Mouse (Mus musculus): ENCODE data around the gene Ankrd55. TPM values are rescaled to one million over a fixed set of nuclear protein-coding genes. Genes with fewer than 3 reads are reported as not detected.

Gene Ankrd55
- 0.92 and 1.2 TPM in 2 replicates for polyA plus RNA-seq (2014; fragmentation: Nextera tagmentation; extraction: Ambion mirVana)

DNA sequence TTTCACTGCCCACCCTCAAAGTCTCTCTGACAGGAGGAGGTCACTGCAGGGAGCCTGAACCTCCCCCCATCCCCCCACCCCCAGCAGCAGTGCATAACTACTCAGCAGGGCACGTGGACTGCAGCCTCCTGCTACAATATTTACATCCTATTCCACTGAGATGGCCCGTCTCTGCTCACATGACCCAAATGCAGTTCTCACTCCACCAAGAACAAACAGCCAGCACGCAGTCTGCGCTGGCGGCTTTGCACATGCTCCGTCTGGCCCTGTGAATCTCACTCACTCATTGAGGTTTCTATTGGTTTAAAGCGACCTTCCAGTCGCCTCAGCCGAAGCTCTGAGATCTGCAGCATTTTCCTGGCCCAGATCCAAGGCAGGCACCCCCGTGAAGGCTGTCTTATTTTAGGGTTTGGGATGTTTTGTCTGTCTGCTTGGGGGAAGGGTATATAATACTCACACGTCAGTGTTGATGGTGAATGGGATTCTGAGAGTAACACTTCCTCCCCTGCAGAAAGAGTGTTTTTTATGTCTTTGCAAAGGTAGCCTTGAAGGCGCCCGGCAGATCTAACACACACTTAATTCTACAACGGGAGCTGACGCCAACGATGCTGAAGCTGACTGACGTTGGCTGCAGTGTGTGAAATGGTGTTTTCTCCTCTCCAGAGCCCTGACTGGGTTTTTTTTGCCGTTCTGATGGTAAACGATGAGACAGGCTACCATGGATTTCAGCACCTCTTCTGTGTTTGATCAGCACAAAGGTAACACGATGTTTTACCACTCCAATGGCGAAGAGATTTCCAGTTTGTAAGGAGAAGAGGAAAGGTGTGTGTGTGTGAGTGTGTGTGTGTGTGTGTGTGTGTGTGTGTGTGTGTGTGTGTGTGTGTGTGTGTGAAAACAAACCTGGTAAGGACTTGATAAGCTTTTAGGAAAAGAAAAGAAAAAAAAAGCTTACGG, at the start of gene Ankrd55:
Gene Ankrd55 (plus strand): TSS at position 227 of the 954 bp plus-strand sequence.
- no peaks in the 10 kb centered on the region for H3K27me3 ChIP-seq (replicated peaks; ENCODE audit: control insufficient read depth, insufficient read depth, low read length)
- peaks cover 21% of the 10 kb centered on the region for H3K4me1 ChIP-seq (ENCODE audit: control insufficient read depth, insufficient read depth, low read length)
- ATAC-seq (ENCODE audit: low read depth), result peak; percentile 92
- H3K4me2 ChIP-seq (ENCODE audit: low read depth, low read length), result peak within 1 kb of the TSS; percentile 55
- H3K9ac ChIP-seq (ENCODE audit: low read depth, low read length), result peak within 1 kb of the TSS; percentile 51
- peak within 1 kb of the TSS; percentile 24 for H3K4me3 ChIP-seq (ENCODE audit: low read depth, low read length)
- no peaks in the 10 kb centered on the region for H3K36me3 ChIP-seq (ENCODE audit: control insufficient read depth, insufficient read depth, low read length)
- WGBS, result 18% methylated on average over 22 of the region's 22 CpGs
- DNase-seq (ENCODE audit: low spot score), result peak; percentile 87
- H3K27ac ChIP-seq (replicated peaks; ENCODE audit: low read depth, low read length), result peak within 1 kb of the TSS; percentile 68
- peaks cover 7% of the 10 kb centered on the region; the same call in 1 of the 2 replicates for H3K9me3 ChIP-seq (ENCODE audit: control insufficient read depth, low read length)

- DNase-seq (ENCODE audit: low spot score) (no peak), ATAC-seq (ENCODE audit: low read depth) (no peak)
- no peak overlapping the region for H3K27ac ChIP-seq (replicated peaks; ENCODE audit: low read depth, low read length)
- 0 out of 2 replicates have a peak, but pooled peaks cover 5% of the 10 kb centered on the region for H3K9me3 ChIP-seq (ENCODE audit: control insufficient read depth, low read length)
- 0 out of 2 replicates have a peak, but pooled peaks cover 4% of the 10 kb centered on the region for H3K4me1 ChIP-seq (ENCODE audit: control insufficient read depth, insufficient read depth, low read length)
- no peak overlapping the region for H3K9ac ChIP-seq (ENCODE audit: low read depth, low read length)
- WGBS, result 90% methylated on average over 2 of the region's 2 CpGs
- H3K4me3 ChIP-seq (ENCODE audit: low read depth, low read length), result no peak overlapping the region
- H3K27me3 ChIP-seq (replicated peaks; ENCODE audit: control insufficient read depth, insufficient read depth, low read length), result no peaks in the 10 kb centered on the region
- no peak overlapping the region for H3K4me2 ChIP-seq (ENCODE audit: low read depth, low read length)
- no peaks in the 10 kb centered on the region for H3K36me3 ChIP-seq (ENCODE audit: control insufficient read depth, insufficient read depth, low read length)
Observed at GRCm38 (mm10) chr13:112239239-112239638, 49.0 kb upstream of the Ankrd55 start.

DNA sequence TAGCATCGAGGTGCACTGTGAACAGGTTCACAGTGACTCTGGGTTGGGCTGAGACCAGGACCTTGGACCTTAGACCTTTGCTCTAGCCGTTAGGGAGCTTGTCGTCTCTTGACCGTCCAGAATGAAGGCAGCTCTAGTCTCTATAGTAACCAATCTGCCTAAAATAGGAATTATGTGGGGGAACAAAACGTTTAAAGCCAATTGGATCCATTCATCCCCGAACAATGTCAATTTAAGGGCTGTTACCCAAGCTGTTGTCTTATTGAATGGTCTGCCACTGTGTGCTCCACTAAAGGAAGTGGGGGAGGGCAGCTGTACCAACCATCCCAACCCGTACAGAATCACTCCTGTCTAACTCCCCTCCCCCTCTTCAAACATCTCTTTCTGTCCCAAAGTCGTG, 46.8 kb upstream of the Ankrd55 start:
- WGBS, result 49% methylated on average over 8 of the region's 8 CpGs
- Histone ChIP-seq H3K27ac (replicated peaks; ENCODE audit: low read depth, low read length) (no peak overlapping the region), H3K9me3 (ENCODE audit: control insufficient read depth, low read length) (peaks cover 7% of the 10 kb centered on the region; the same call in 1 of the 2 replicates)

GRCm38 (mm10) chr13:112245131-112245530, 43.1 kb upstream of the Ankrd55 start:
- no peak overlapping the region for H3K4me2 ChIP-seq (ENCODE audit: low read depth, low read length)
- H3K4me3 ChIP-seq (ENCODE audit: low read depth, low read length), result no peak overlapping the region
- H3K4me1 ChIP-seq (ENCODE audit: control insufficient read depth, insufficient read depth, low read length), result peaks cover 8% of the 10 kb centered on the region; the same call in 1 of the 2 replicates
- no peak overlapping the region for H3K9ac ChIP-seq (ENCODE audit: low read depth, low read length)
- H3K27me3 ChIP-seq (replicated peaks; ENCODE audit: control insufficient read depth, insufficient read depth, low read length), result no peaks in the 10 kb centered on the region
- ATAC-seq (ENCODE audit: low read depth) (no peak), DNase-seq (ENCODE audit: low spot score) (peak; percentile 40)
- peak overlapping the region; percentile 44; the same call in 1 of the 2 replicates for H3K27ac ChIP-seq (replicated peaks; ENCODE audit: low read depth, low read length)
- WGBS, result 37% methylated on average over 5 of the region's 5 CpGs
- no peaks in the 10 kb centered on the region for H3K36me3 ChIP-seq (ENCODE audit: control insufficient read depth, insufficient read depth, low read length)
- H3K9me3 ChIP-seq (ENCODE audit: control insufficient read depth, low read length), result peaks cover 28% of the 10 kb centered on the region

More for the DNA sequence above, 46.8 kb upstream of the Ankrd55 start:
- DNase-seq (ENCODE audit: low spot score) (no peak), ATAC-seq (ENCODE audit: low read depth) (no peak)
- H3K9ac ChIP-seq (ENCODE audit: low read depth, low read length), result no peak overlapping the region
- H3K27me3 ChIP-seq (replicated peaks; ENCODE audit: control insufficient read depth, insufficient read depth, low read length), result no peaks in the 10 kb centered on the region
- H3K4me1 ChIP-seq (ENCODE audit: control insufficient read depth, insufficient read depth, low read length), result peaks cover 8% of the 10 kb centered on the region; the same call in 1 of the 2 replicates
- H3K36me3 ChIP-seq (ENCODE audit: control insufficient read depth, insufficient read depth, low read length), result no peaks in the 10 kb centered on the region
- no peak overlapping the region for H3K4me3 ChIP-seq (ENCODE audit: low read depth, low read length)
- H3K4me2 ChIP-seq (ENCODE audit: low read depth, low read length), result no peak overlapping the region

DNA sequence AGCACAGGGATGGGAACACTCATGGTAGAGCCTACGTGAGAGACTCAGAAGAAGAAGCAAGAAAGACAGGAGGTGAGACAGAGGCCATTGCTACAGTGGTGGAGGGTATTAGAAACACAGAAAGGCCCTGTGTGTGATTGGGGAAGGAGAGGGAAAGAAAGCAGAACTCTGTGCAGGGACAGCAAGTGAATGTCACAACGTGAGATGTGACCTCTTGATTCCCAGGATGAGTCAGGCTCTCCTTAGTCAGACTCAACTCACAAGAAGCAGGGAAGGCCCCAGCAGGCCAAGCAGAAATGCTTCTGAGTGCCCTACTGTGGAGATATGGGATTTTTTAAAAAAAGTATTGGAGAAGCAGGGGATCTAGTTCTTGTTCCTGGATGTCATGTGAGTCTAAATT, 36.8 kb upstream of the Ankrd55 start:
- Histone ChIP-seq H3K4me2 (ENCODE audit: low read depth, low read length) (no peak overlapping the region), H3K9me3 (ENCODE audit: control insufficient read depth, low read length) (peaks cover 21% of the 10 kb centered on the region), H3K27ac (replicated peaks; ENCODE audit: low read depth, low read length) (no peak overlapping the region), H3K27me3 (replicated peaks; ENCODE audit: control insufficient read depth, insufficient read depth, low read length) (no peaks in the 10 kb centered on the region), H3K4me1 (ENCODE audit: control insufficient read depth, insufficient read depth, low read length) (peaks cover 8% of the 10 kb centered on the region; the same call in 1 of the 2 replicates), H3K4me3 (ENCODE audit: low read depth, low read length) (no peak overlapping the region), H3K9ac (ENCODE audit: low read depth, low read length) (no peak overlapping the region), H3K36me3 (ENCODE audit: control insufficient read depth, insufficient read depth, low read length) (no peaks in the 10 kb centered on the region)
- no peak for ATAC-seq (ENCODE audit: low read depth)
- WGBS, result 87% methylated on average over 2 of the region's 2 CpGs
- no peak for DNase-seq (ENCODE audit: low spot score)

GRCm38 (mm10) chr13:112252012-112252411, 36.2 kb upstream of the Ankrd55 start:
- peaks cover 15% of the 10 kb centered on the region for H3K9me3 ChIP-seq (ENCODE audit: control insufficient read depth, low read length)
- no peak overlapping the region for H3K27ac ChIP-seq (replicated peaks; ENCODE audit: low read depth, low read length)
- ATAC-seq (ENCODE audit: low read depth) (no peak), DNase-seq (ENCODE audit: low spot score) (peak; percentile 31)
- H3K4me1 ChIP-seq (ENCODE audit: control insufficient read depth, insufficient read depth, low read length), result peaks cover 8% of the 10 kb centered on the region; the same call in 1 of the 2 replicates
- no peak overlapping the region for H3K4me2 ChIP-seq (ENCODE audit: low read depth, low read length)
- WGBS, result 77% methylated on average over 3 of the region's 3 CpGs
- H3K4me3 ChIP-seq (ENCODE audit: low read depth, low read length), result no peak overlapping the region
- no peak overlapping the region for H3K9ac ChIP-seq (ENCODE audit: low read depth, low read length)
- no peaks in the 10 kb centered on the region for H3K36me3 ChIP-seq (ENCODE audit: control insufficient read depth, insufficient read depth, low read length)
- no peaks in the 10 kb centered on the region for H3K27me3 ChIP-seq (replicated peaks; ENCODE audit: control insufficient read depth, insufficient read depth, low read length)

GRCm38 (mm10) chr13:112252991-112253620, 35.1 kb upstream of the Ankrd55 start:
- Histone ChIP-seq H3K27ac (replicated peaks; ENCODE audit: low read depth, low read length) (no peak overlapping the region), H3K4me2 (ENCODE audit: low read depth, low read length) (no peak overlapping the region), H3K9me3 (ENCODE audit: control insufficient read depth, low read length) (peaks cover 15% of the 10 kb centered on the region), H3K36me3 (ENCODE audit: control insufficient read depth, insufficient read depth, low read length) (no peaks in the 10 kb centered on the region), H3K27me3 (replicated peaks; ENCODE audit: control insufficient read depth, insufficient read depth, low read length) (no peaks in the 10 kb centered on the region), H3K4me3 (ENCODE audit: low read depth, low read length) (no peak overlapping the region), H3K4me1 (ENCODE audit: control insufficient read depth, insufficient read depth, low read length) (peaks cover 8% of the 10 kb centered on the region; the same call in 1 of the 2 replicates), H3K9ac (ENCODE audit: low read depth, low read length) (no peak overlapping the region)
- WGBS, result 44% methylated on average over 13 of the region's 13 CpGs
- no peak for ATAC-seq (ENCODE audit: low read depth)
- no peak for DNase-seq (ENCODE audit: low spot score)

DNA sequence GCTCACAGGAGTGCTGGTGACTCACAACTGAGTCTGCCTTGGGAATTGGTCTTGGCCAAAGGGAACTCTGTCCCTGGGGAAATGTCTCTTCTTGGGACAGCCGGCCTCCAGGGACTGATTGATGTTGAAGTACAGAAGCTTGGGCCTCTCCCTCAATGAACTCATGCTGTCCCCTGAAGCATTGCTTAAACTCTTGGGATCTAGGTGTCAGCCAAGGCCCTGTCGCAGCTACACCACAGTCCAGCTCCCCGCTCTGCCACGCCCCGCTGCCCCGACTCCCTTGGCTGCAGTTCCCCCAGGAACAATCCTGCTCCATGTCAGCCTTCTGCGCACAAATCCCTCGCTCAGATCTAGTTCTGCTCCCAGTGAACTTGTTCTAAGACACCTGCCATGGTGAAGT, 34.1 kb upstream of the Ankrd55 start:
- 71% methylated on average over 8 of the region's 8 CpGs for WGBS
- Histone ChIP-seq H3K4me3 (ENCODE audit: low read depth, low read length) (no peak overlapping the region), H3K27me3 (replicated peaks; ENCODE audit: control insufficient read depth, insufficient read depth, low read length) (no peaks in the 10 kb centered on the region), H3K36me3 (ENCODE audit: control insufficient read depth, insufficient read depth, low read length) (no peaks in the 10 kb centered on the region), H3K9me3 (ENCODE audit: control insufficient read depth, low read length) (peaks cover 9% of the 10 kb centered on the region), H3K27ac (replicated peaks; ENCODE audit: low read depth, low read length) (no peak overlapping the region), H3K4me1 (ENCODE audit: control insufficient read depth, insufficient read depth, low read length) (peaks cover 8% of the 10 kb centered on the region; the same call in 1 of the 2 replicates), H3K4me2 (ENCODE audit: low read depth, low read length) (no peak overlapping the region), H3K9ac (ENCODE audit: low read depth, low read length) (no peak overlapping the region)
- ATAC-seq (ENCODE audit: low read depth) (no peak), DNase-seq (ENCODE audit: low spot score) (no peak)
